Mouse (Mus musculus): ENCODE measurements around the gene Slc47a2. TPM values are rescaled to one million over a fixed set of nuclear protein-coding genes. Genes with fewer than 3 reads are reported as not detected.

Slc47a2 gene
- not detected in 2 replicates for polyA plus RNA-seq (2014; fragmentation: Nextera tagmentation; extraction: Ambion mirVana)

DNA sequence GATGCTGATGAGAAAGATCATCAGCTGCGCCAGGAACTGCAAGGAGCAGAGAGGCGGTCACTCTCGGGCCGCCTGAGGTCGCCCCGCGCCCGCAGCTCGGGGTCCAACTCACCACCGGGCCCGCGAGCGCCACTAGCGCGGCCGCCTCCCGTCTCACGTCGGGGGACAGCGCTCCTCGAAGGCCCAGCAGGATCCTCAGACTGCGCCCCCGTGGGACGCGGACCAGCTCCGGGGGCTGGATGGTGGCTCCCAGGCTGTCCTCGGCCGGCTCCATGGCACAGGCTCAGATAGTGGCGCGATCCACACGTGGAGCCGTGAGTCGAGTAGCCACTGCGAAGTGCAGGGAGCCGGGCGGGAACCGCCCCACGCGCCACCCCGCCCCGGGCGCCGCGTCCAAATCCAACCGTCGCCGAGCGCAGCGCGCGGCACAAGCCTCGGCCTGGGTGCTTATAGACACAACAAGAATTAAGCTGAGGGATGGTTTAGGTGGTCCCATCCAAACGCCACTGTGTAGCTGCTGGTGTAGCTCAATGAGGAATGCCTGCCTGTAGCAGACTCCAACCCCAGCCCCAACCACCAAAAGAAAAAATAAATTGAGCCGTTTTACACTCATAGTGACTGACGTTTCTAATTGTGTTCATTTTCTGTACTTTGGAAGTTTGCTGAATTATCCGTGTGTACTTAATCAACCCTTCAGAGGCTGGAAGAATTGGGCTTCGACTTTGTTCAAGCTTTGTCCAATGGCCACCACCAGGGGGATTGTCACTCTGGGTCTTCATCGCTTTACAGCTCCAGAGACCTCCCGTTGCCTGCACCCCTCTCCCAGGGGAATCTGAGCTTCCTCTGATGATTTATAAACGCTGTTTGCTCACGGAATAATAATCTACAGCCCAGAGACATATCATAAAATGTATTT, at the start of gene Slc47a2:
TSS of gene Slc47a2 (minus strand) at position 356 of the 916 bp plus-strand sequence.
- Histone ChIP-seq H3K9ac (ENCODE audit: low read length) (peak within 1 kb of the TSS; percentile 14), H3K9me3 (ENCODE audit: control insufficient read depth, low read length) (no peaks in the 10 kb centered on the region), H3K4me1 (ENCODE audit: control insufficient read depth, insufficient read depth, low read length) (peaks cover 3% of the 10 kb centered on the region; the same call in 1 of the 2 replicates), H3K4me2 (ENCODE audit: low read depth) (peak within 1 kb of the TSS; percentile 54), H3K4me3 (ENCODE audit: low read depth, low read length) (peak within 1 kb of the TSS; percentile 33), H3K27me3 (ENCODE audit: control insufficient read depth, insufficient read depth, low read length) (peaks cover 12% of the 10 kb centered on the region), H3K36me3 (ENCODE audit: control insufficient read depth, insufficient read depth, low read length) (no peaks in the 10 kb centered on the region), H3K27ac (ENCODE audit: low read depth, low read length) (no peak within 1 kb of the TSS)
- no peak for ATAC-seq (ENCODE audit: insufficient read depth, low FRiP score, low TSS enrichment)
- peak; percentile 35 for DNase-seq (ENCODE audit: low spot score)
- WGBS: 4% methylated on average over 61 of the region's 61 CpGs

DNA sequence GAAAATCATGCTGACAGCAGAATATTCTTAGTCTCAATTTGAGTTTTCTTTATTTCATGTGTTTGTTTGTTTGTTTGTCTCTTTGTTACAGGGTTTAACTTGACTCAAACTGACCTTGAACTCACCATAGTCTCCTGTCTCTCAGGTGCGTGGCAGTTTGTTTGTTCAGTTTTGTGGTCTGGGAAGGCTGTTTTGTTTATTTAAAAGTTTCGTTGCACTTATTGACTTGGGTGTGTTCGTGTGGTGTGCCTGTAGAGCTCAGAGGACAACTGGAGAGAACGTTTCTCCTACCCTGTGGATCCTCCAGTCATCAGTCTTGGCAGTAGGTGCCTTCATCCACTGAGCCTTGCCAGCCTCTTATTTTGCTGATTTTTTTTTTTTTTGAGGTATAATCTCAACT, 46.3 kb upstream of the Slc47a2 start:
- WGBS: 80% methylated on average over 4 of the region's 4 CpGs
- H3K9me3 ChIP-seq (ENCODE audit: control insufficient read depth, low read length): no peaks in the 10 kb centered on the region
- H3K27me3 ChIP-seq (ENCODE audit: control insufficient read depth, insufficient read depth, low read length): no peaks in the 10 kb centered on the region
- no peak for ATAC-seq (ENCODE audit: insufficient read depth, low FRiP score, low TSS enrichment)
- no peaks in the 10 kb centered on the region for H3K4me1 ChIP-seq (ENCODE audit: control insufficient read depth, insufficient read depth, low read length)
- no peak for DNase-seq (ENCODE audit: low spot score)
- H3K9ac ChIP-seq (ENCODE audit: low read length): no peak overlapping the region
- H3K27ac ChIP-seq (ENCODE audit: low read depth, low read length): no peak overlapping the region
- no peaks in the 10 kb centered on the region for H3K36me3 ChIP-seq (ENCODE audit: control insufficient read depth, insufficient read depth, low read length)
- H3K4me2 ChIP-seq (ENCODE audit: low read depth): no peak overlapping the region
- no peak overlapping the region for H3K4me3 ChIP-seq (ENCODE audit: low read depth, low read length)

DNA sequence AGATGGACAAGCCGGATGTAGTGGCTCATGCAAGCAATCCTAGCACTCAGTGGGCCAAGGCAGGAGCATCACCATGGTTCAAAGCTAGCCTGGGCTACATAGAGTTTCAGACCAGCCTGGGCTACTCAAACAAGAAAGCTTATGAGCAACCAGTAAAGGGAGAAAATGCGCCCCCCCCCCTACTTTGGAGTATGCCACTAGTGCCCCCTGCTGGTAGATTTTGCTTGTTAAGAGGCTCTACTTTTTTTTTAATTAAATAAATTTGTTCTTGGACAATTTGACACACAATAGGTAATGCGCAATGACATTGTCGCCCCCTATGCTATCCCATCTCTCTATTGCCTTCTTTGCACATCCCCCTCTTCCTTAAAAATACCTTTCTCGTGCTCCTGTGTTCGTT, 45.4 kb upstream of the Slc47a2 start:
- Histone ChIP-seq H3K9ac (ENCODE audit: low read length) (no peak overlapping the region), H3K4me3 (ENCODE audit: low read depth, low read length) (no peak overlapping the region), H3K4me1 (ENCODE audit: control insufficient read depth, insufficient read depth, low read length) (no peaks in the 10 kb centered on the region), H3K27me3 (ENCODE audit: control insufficient read depth, insufficient read depth, low read length) (no peaks in the 10 kb centered on the region), H3K36me3 (ENCODE audit: control insufficient read depth, insufficient read depth, low read length) (no peaks in the 10 kb centered on the region), H3K4me2 (ENCODE audit: low read depth) (no peak overlapping the region), H3K27ac (ENCODE audit: low read depth, low read length) (no peak overlapping the region), H3K9me3 (ENCODE audit: control insufficient read depth, low read length) (no peaks in the 10 kb centered on the region)
- ATAC-seq (ENCODE audit: insufficient read depth, low FRiP score, low TSS enrichment) (no peak), DNase-seq (ENCODE audit: low spot score) (peak; percentile 63)
- WGBS: 62% methylated on average over 6 of the region's 6 CpGs

DNA sequence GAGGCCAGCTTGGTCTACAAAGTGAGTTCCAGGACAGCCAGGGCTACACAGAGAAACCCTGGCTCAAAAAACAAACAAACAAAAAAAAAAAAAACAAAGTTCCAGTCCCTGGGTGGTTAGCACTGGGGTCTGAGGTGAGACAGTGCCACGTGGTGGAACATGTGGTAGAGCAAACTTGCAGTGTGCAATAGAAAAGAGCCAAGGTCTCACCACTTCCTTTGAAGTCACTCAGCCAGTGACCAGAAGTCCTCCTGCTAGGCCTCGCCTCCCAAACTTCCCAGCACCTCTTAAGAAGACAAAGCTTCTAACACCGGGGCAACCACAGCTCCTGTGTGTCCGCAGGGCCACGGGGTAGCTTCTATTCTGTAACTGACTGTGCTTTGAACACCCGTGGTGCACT, 44.6 kb upstream of the Slc47a2 start:
- H3K36me3 ChIP-seq (ENCODE audit: control insufficient read depth, insufficient read depth, low read length): no peaks in the 10 kb centered on the region
- H3K4me2 ChIP-seq (ENCODE audit: low read depth): no peak overlapping the region
- H3K27ac ChIP-seq (ENCODE audit: low read depth, low read length): no peak overlapping the region
- no peak for ATAC-seq (ENCODE audit: insufficient read depth, low FRiP score, low TSS enrichment)
- no peak overlapping the region for H3K4me3 ChIP-seq (ENCODE audit: low read depth, low read length)
- no peak overlapping the region for H3K9ac ChIP-seq (ENCODE audit: low read length)
- no peak for DNase-seq (ENCODE audit: low spot score)
- H3K9me3 ChIP-seq (ENCODE audit: control insufficient read depth, low read length): no peaks in the 10 kb centered on the region
- WGBS: 62% methylated on average over 6 of the region's 6 CpGs
- no peaks in the 10 kb centered on the region for H3K27me3 ChIP-seq (ENCODE audit: control insufficient read depth, insufficient read depth, low read length)
- no peaks in the 10 kb centered on the region for H3K4me1 ChIP-seq (ENCODE audit: control insufficient read depth, insufficient read depth, low read length)

DNA sequence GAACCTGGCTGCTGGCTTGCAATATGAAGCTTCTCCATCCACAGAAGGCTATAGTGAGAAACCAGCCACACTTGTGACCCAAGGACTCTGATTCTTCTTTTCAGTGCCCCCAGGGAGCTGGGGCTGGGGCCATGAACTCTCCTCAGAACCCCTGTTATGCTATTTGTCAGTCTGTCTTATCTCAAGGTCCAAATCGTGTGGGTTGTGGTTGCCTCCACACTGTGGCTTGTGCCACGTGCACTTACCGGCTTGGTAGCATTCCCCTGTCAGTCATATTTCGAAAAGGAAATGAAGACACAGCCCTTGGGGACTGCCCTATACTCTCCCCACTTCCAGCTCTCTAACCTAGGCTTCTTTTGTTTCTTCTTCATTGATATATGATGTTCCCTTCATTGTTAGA, 43.1 kb upstream of the Slc47a2 start:
- DNase-seq (ENCODE audit: low spot score) (no peak), ATAC-seq (ENCODE audit: insufficient read depth, low FRiP score, low TSS enrichment) (no peak)
- Histone ChIP-seq H3K9me3 (ENCODE audit: control insufficient read depth, low read length) (no peaks in the 10 kb centered on the region), H3K4me3 (ENCODE audit: low read depth, low read length) (no peak overlapping the region), H3K4me1 (ENCODE audit: control insufficient read depth, insufficient read depth, low read length) (no peaks in the 10 kb centered on the region), H3K36me3 (ENCODE audit: control insufficient read depth, insufficient read depth, low read length) (no peaks in the 10 kb centered on the region), H3K27me3 (ENCODE audit: control insufficient read depth, insufficient read depth, low read length) (no peaks in the 10 kb centered on the region), H3K9ac (ENCODE audit: low read length) (no peak overlapping the region), H3K4me2 (ENCODE audit: low read depth) (no peak overlapping the region), H3K27ac (ENCODE audit: low read depth, low read length) (no peak overlapping the region)
- 83% methylated on average over 4 of the region's 4 CpGs for WGBS

DNA sequence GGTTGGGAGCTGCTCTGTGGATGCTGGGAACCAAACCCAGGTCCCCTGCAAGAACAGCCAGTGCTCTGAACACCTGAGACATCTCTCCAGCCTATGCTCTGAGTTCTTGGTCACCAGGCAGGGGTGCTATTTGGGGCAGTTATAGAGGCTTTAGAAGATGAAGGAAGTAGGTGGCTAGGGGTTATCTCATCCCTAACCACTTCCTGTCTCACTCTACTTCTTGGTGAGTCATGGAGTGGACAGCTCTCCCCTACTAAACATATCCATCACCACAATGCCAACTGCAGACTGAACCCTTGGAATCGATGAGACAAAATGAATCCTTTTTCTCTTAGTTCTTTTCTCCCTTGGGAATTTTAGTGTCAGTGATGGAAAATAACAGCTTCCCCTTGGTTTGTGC, 38.6 kb upstream of the Slc47a2 start:
- Histone ChIP-seq H3K9ac (ENCODE audit: low read length) (no peak overlapping the region), H3K9me3 (ENCODE audit: control insufficient read depth, low read length) (no peaks in the 10 kb centered on the region)

DNA sequence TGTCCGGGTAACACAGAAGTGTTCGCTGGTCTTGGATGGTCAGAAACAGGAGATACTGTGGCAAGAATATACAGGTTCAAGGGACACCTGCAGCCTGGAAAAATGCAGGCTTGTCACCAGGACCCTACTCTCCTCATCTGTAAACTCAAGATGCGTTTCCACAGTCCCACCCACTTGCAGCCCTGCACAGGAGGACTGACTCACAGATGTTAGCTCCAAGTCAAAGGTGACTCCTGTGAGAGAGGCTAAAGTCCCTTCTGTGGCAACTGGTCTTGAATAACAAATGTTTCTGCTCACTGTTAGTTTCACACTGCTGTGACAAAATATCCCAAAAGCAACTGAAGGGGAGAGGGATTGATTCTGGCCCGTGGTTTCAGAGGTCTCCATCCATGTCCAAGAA, 36.0 kb upstream of the Slc47a2 start:
- Histone ChIP-seq H3K36me3 (ENCODE audit: control insufficient read depth, insufficient read depth, low read length) (no peaks in the 10 kb centered on the region), H3K4me1 (ENCODE audit: control insufficient read depth, insufficient read depth, low read length) (no peaks in the 10 kb centered on the region; the same call in 1 of the 2 replicates), H3K4me3 (ENCODE audit: low read depth, low read length) (no peak overlapping the region), H3K27ac (ENCODE audit: low read depth, low read length) (no peak overlapping the region), H3K9ac (ENCODE audit: low read length) (no peak overlapping the region), H3K4me2 (ENCODE audit: low read depth) (no peak overlapping the region), H3K27me3 (ENCODE audit: control insufficient read depth, insufficient read depth, low read length) (peaks cover 24% of the 10 kb centered on the region), H3K9me3 (ENCODE audit: control insufficient read depth, low read length) (no peaks in the 10 kb centered on the region)
- DNase-seq (ENCODE audit: low spot score) (no peak), ATAC-seq (ENCODE audit: insufficient read depth, low FRiP score, low TSS enrichment) (no peak)
- WGBS: 66% methylated on average over 4 of the region's 4 CpGs

More for the DNA sequence above, 38.6 kb upstream of the Slc47a2 start:
- 98% methylated on average over 1 of the region's 1 CpGs for WGBS
- no peak for ATAC-seq (ENCODE audit: insufficient read depth, low FRiP score, low TSS enrichment)
- Histone ChIP-seq H3K27me3 (ENCODE audit: control insufficient read depth, insufficient read depth, low read length) (peaks cover 24% of the 10 kb centered on the region), H3K4me1 (ENCODE audit: control insufficient read depth, insufficient read depth, low read length) (no peaks in the 10 kb centered on the region; the same call in 1 of the 2 replicates), H3K4me3 (ENCODE audit: low read depth, low read length) (no peak overlapping the region), H3K27ac (ENCODE audit: low read depth, low read length) (no peak overlapping the region), H3K4me2 (ENCODE audit: low read depth) (no peak overlapping the region), H3K36me3 (ENCODE audit: control insufficient read depth, insufficient read depth, low read length) (no peaks in the 10 kb centered on the region)
- DNase-seq (ENCODE audit: low spot score): no peak

DNA sequence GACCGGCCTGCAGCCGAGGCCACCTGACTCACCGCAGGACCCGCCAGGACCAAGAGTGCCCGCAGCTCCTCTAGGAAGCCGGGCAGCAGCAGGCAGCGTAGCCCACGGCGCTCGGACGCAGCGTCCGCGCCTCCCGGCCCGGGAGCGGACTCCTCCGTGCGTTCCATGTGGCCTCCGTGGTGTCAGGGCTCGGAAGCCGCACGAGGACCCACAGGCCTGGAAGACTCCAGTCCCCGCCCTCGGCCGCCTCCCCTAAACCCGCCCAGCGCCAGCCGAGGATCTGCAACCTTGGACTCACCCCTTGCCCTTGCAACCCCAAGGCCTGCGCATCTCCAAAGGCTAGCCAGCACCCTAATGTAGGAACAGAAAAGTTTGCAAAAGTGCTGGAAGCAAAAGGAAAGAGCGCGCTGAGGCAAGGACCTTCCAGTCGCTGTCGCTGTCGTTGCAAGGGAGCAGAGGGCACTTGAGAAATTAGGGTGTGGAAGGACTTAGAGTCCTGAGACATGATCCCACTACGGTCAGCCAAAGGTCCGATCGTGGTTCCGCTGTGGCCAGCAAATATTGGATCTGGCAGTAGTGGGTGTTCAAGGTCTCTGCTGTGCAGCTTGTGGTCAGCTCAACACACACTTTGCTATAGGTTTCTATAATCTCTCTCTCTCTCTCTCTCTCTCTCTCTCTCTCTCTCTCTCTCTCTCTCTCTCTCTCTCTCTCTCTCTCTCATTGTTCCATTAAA, 35.4 kb upstream of the Slc47a2 start, which contains the start of gene Slc47a1:
TSS of gene Slc47a1 (minus strand) at position 465 of the 733 bp plus-strand sequence.
- no peak within 1 kb of the TSS for H3K27ac ChIP-seq (ENCODE audit: low read depth, low read length)
- H3K4me2 ChIP-seq (ENCODE audit: low read depth): peak within 1 kb of the TSS; percentile 39
- 17% methylated on average over 39 of the region's 39 CpGs for WGBS
- H3K9ac ChIP-seq (ENCODE audit: low read length): 0 out of 2 replicates have a peak within 1 kb of the TSS, but pooled peaks have one; percentile 29
- ATAC-seq (ENCODE audit: insufficient read depth, low FRiP score, low TSS enrichment) (no peak), DNase-seq (ENCODE audit: low spot score) (peak; percentile 13)
- H3K9me3 ChIP-seq (ENCODE audit: control insufficient read depth, low read length): no peaks in the 10 kb centered on the region
- peak within 1 kb of the TSS; percentile 25 for H3K4me3 ChIP-seq (ENCODE audit: low read depth, low read length)
- H3K27me3 ChIP-seq (ENCODE audit: control insufficient read depth, insufficient read depth, low read length): peaks cover 24% of the 10 kb centered on the region
- H3K36me3 ChIP-seq (ENCODE audit: control insufficient read depth, insufficient read depth, low read length): no peaks in the 10 kb centered on the region
- H3K4me1 ChIP-seq (ENCODE audit: control insufficient read depth, insufficient read depth, low read length): no peaks in the 10 kb centered on the region; the same call in 1 of the 2 replicates

All from neural tube, embryonic 11.5 days (tissue).